Mouse (Mus musculus): Measurements from ENCODE around the gene Gnat2.

- TF ChIP-seq POLR2A (IDR thresholded peaks at IDR 0.05; ENCODE audit: borderline replicate concordance, extremely low read depth, insufficient read depth, insufficient read length, poor library complexity, severe bottlenecking), result no peak
- TF ChIP-seq CTCF (IDR thresholded peaks at IDR 0.05; ENCODE audit: borderline replicate concordance, extremely low read depth, insufficient read depth, insufficient read length), result no peak
Measured at GRCm38 (mm10) chr3:108087329-108087728, 5.3 kb upstream of the Gnat2 start.

All from brain, embryonic 14.5 days (tissue).